Mouse (Mus musculus) intestine, postnatal 0 days (tissue): ENCODE results near the gene Carmil1. TPM values are rescaled to one million over a fixed set of nuclear protein-coding genes. Genes with fewer than 3 reads are reported as not detected.
A peak's percentile ranks its signal among the peaks of the same experiment; 100 is the strongest.

Experiments
- ATAC-seq: fragments of 200-750 bp; cut with Nextera tagmentation; 2 replicates; pipeline ENCODE4 v1.8.0; 2017; ENCODE audit warnings: mild to moderate bottlenecking, moderate TSS enrichment, moderate library complexity
- H3K27ac ChIP-seq: fragments of 300-500 bp; sonication (generic); 2 replicates; pipeline ENCODE4 v1.5.1; 2014; ENCODE audit warnings: mild to moderate bottlenecking, low read depth, low read length, moderate library complexity
- H3K27me3 ChIP-seq: fragments of 300-500 bp; sonication (generic); replicated peaks from 2 replicates; pipeline ENCODE4 v1.6.1; 2014; ENCODE audit warnings: low read length, mixed read lengths; ENCODE audit not compliant: control insufficient read depth, insufficient read depth
- H3K36me3 ChIP-seq: fragments of 300-500 bp; sonication (generic); 2 replicates; pipeline ENCODE4 v1.6.1; 2014; ENCODE audit warnings: mild to moderate bottlenecking, moderate library complexity; ENCODE audit not compliant: control insufficient read depth, insufficient read depth
- H3K4me1 ChIP-seq: fragments of 300-500 bp; sonication (generic); replicated peaks from 2 replicates; pipeline ENCODE4 v1.6.1; 2014; ENCODE audit warnings: antibody characterized with exemption, low read length, mixed read lengths; ENCODE audit not compliant: control insufficient read depth, insufficient read depth
- H3K4me2 ChIP-seq: fragments of 300-500 bp; sonication (generic); replicated peaks from 2 replicates; pipeline ENCODE4 v1.6.1; 2014; ENCODE audit warnings: low read depth, mild to moderate bottlenecking, moderate library complexity
- H3K4me3 ChIP-seq: fragments of 300-500 bp; sonication (generic); 2 replicates; pipeline ENCODE4 v1.5.1; 2014; ENCODE audit warnings: low read depth, low read length
- H3K9ac ChIP-seq: fragments of 300-500 bp; sonication (generic); 2 replicates; pipeline ENCODE4 v1.6.1; 2014; ENCODE audit warnings: mild to moderate bottlenecking, low read depth, low read length
- H3K9me3 ChIP-seq: fragments of 300-500 bp; sonication (generic); 2 replicates; pipeline ENCODE4 v1.6.1; 2016; ENCODE audit warnings: mixed run types; ENCODE audit not compliant: control insufficient read depth
- CTCF ChIP-seq: sonication (generic); IDR thresholded peaks from 2 replicates; pipeline ENCODE4 v1.5.1; 2016; ENCODE audit warnings: low read depth, mild to moderate bottlenecking, control low read depth, antibody characterized with exemption, moderate library complexity
- WGBS: fragments of 180-500 bp; shearing (Covaris S2); extraction: QIAGEN DNeasy Blood & Tissue Kit; methylation state at CpG from one replicate; pipeline ENCODE4 v1.1.7; 2014; 5-methylcytosine and 5-hydroxymethylcytosine counted together
- polyA plus RNA-seq: library from polyadenylated mRNA; unstranded; fragments of >200 nt; fragmentation: Nextera tagmentation; extraction: Ambion mirVana; gene quantifications from 2 replicates; pipeline ENCODE4 v1.2.1, GENCODE M21; 2015

Gene Carmil1
- polyA plus RNA-seq, 1 experiment from 2014 or later: 25.6 TPM

DNA sequence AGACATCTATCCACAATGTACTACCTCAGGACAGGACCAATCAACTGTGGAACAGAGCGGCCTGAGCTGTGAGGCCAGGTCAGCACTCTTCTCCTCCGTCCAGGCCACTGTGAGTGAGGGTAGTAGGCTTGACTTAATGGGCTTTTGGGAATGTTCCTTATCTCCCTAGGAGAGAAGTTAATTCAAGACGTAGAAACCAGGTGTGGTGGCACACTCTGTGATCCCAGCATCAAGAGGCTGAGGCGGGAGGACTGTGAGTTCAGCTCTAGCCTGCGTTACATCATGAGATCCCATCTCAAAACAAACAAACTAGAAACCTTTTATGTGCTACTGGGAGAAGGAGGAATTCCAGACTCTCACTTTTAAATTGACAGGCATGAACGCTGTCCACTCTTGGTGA lies 154.7 kb downstream of the Carmil1 start:
- no peak overlapping the region for H3K9ac ChIP-seq
- H3K27ac ChIP-seq: no peak overlapping the region
- WGBS: 63% methylated on average over 6 of the region's 6 CpGs
- no peaks in the 10 kb centered on the region for H3K4me1 ChIP-seq
- no peak for ATAC-seq
- H3K4me3 ChIP-seq: no peak overlapping the region
- H3K36me3 ChIP-seq: peaks cover 9% of the 10 kb centered on the region
- H3K9me3 ChIP-seq: no peaks in the 10 kb centered on the region
- H3K4me2 ChIP-seq: no peak overlapping the region
- no peak for TF ChIP-seq CTCF
- H3K27me3 ChIP-seq: no peaks in the 10 kb centered on the region

DNA sequence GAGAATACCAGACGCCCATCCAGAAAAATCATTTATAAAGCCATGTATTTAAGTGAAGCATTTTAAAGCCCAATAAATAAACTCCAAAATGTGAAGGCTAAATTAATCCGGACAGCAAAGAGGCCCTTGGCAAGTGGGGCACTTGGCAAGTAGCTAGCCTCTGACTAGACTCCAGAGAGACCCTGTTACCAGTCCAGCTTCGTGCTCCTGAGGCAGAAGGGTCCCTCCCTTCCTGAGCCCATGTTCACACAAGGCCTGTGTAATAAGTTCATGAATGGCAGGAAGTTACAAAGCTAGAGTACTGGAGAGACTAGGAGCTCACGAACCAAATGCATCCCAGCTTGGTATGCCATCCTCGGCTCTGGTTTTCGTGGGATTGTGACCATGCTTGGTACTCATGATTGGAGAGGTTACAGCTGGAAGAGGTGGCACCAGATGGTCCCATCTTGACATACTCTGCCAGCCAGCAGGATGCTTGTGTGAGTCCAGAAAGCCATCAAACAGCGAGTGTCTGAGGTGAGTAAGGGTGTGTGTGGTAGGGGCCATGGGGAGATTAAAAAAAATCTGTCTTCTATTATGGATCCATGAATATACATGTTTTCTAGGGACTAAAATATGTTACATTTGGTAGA lies 163.3 kb downstream of the Carmil1 start:
- TF ChIP-seq CTCF: no peak
- Histone ChIP-seq H3K9ac (no peak overlapping the region), H3K4me1 (no peaks in the 10 kb centered on the region), H3K36me3 (peaks cover 30% of the 10 kb centered on the region), H3K4me3 (no peak overlapping the region), H3K27ac (no peak overlapping the region), H3K9me3 (no peaks in the 10 kb centered on the region), H3K27me3 (no peaks in the 10 kb centered on the region), H3K4me2 (no peak overlapping the region)
- WGBS: 78% methylated on average over 7 of the region's 7 CpGs
- ATAC-seq: no peak

DNA sequence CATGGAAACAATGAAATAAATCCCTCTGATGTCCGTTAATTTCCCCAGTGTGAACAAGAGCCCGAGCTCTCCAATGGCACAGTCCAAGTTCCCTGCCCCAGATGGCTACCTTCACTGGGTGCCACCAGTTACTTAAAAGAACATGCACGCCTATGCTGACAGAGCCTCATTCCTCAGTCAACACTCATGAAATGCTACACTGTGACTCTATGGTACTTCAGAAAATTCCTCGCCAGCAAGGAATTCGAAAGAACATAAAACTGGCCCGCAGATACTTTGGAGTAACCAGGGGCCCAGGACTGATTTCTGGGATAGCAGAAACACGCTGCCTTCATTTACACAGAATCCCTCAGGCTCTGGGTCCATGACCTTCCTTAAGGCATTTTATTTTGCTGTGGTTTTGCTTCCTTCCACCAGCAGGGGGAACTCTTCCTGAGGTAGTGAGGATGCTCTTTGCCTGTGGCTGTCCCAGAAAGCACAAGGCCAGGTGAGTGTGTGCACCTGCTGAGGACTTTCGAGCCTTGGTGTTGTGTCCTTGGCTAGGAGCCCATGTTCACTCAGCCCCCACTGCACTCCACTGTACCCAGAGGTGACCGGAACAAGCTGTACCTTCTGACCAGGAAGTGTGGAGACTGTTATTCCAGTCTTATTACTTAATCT lies 167.8 kb downstream of the Carmil1 start:
- 69% methylated on average over 9 of the region's 9 CpGs for WGBS
- Histone ChIP-seq H3K9me3 (no peaks in the 10 kb centered on the region), H3K36me3 (peaks cover 23% of the 10 kb centered on the region; the same call in 1 of the 2 replicates), H3K4me2 (no peak overlapping the region), H3K27ac (no peak overlapping the region), H3K9ac (no peak overlapping the region), H3K4me1 (no peaks in the 10 kb centered on the region), H3K4me3 (no peak overlapping the region), H3K27me3 (no peaks in the 10 kb centered on the region)
- peak; percentile 93 for TF ChIP-seq CTCF
- ATAC-seq: peak; percentile 73

DNA sequence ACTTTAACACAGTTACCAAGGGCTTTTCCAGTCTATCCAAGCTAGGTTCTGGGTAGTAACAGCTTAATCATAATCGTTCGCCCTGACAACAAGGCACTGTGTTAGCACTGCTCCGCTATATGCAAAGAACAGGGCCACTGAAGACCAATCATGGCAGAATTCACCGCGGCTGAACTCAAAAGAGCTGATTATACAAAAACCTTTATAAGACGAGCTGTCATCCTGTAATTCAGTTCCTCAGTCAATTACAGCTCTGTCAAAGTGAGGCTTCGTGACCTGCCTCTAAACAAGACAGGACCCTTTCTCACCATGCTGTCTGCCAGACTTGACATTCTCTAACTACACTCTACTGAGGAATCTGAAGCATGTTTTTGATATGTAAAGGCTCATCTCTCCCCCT lies 170.3 kb downstream of the Carmil1 start:
- H3K9me3 ChIP-seq: no peaks in the 10 kb centered on the region
- H3K9ac ChIP-seq: no peak overlapping the region
- H3K4me2 ChIP-seq: no peak overlapping the region
- no peaks in the 10 kb centered on the region for H3K4me1 ChIP-seq
- no peak overlapping the region for H3K4me3 ChIP-seq
- TF ChIP-seq CTCF: no peak
- no peak for ATAC-seq
- H3K27me3 ChIP-seq: no peaks in the 10 kb centered on the region
- peaks cover 23% of the 10 kb centered on the region; the same call in 1 of the 2 replicates for H3K36me3 ChIP-seq
- 93% methylated on average over 7 of the region's 7 CpGs for WGBS
- no peak overlapping the region for H3K27ac ChIP-seq

DNA sequence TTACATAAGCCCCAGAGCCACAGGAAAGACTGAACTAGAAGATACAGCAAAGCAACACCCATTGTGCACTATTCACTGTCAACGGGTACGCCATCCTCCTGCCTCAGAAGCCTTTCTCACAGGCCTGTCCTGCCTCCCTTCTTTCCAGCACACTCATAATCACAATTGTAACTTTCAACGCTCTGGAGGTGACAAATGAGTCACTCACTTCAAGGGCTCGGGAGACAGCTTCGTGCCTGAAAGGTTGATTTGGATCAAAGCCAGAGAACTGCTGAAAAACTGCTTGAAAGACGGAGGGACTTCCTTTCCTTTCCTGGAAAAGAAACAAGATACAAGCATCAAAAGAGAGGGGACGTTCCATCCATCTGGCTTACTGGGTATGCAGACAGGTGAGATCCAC lies 172.3 kb downstream of the Carmil1 start:
- H3K9me3 ChIP-seq: no peaks in the 10 kb centered on the region
- ATAC-seq: no peak
- H3K9ac ChIP-seq: no peak overlapping the region
- H3K4me1 ChIP-seq: no peaks in the 10 kb centered on the region
- no peak overlapping the region for H3K4me3 ChIP-seq
- TF ChIP-seq CTCF: no peak
- H3K4me2 ChIP-seq: no peak overlapping the region
- no peak overlapping the region for H3K27ac ChIP-seq
- 54% methylated on average over 7 of the region's 7 CpGs for WGBS
- H3K27me3 ChIP-seq: no peaks in the 10 kb centered on the region
- H3K36me3 ChIP-seq: 0 out of 2 replicates have a peak, but pooled peaks cover 12% of the 10 kb centered on the region

DNA sequence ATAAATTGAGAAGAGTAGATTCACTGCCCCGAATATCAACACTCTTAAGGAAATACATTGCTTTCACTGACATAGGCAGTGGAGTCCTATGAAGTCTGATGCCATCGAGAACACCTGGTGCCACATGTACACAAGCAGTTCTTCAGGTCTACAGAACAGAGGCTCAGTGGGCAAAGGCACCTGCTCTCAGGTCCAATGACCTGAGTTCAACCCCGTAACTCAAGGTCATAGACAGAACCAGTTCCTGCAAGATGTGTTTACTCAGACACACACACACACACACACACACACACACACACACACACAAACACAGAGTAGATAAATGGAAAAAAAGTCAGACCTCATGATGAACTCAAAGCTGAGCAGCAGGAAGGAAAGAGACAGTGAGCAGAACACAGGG lies 173.5 kb downstream of the Carmil1 start:
- Histone ChIP-seq H3K36me3 (0 out of 2 replicates have a peak, but pooled peaks cover 12% of the 10 kb centered on the region), H3K9me3 (no peaks in the 10 kb centered on the region), H3K4me2 (no peak overlapping the region), H3K9ac (no peak overlapping the region), H3K27ac (no peak overlapping the region), H3K4me1 (no peaks in the 10 kb centered on the region), H3K27me3 (no peaks in the 10 kb centered on the region), H3K4me3 (no peak overlapping the region)
- 69% methylated on average over 3 of the region's 3 CpGs for WGBS
- no peak for TF ChIP-seq CTCF
- no peak for ATAC-seq
